Mouse (Mus musculus): ENCODE measurements around the gene Olfml2a.

- no peak for TF ChIP-seq CTCF (IDR thresholded peaks at IDR 0.05; ENCODE audit: low read depth, low read length)
- TF ChIP-seq GATA1 (IDR thresholded peaks at IDR 0.05; ENCODE audit: borderline replicate concordance, low read length): no peak
- TF ChIP-seq GATA2 (IDR thresholded peaks at IDR 0.05; ENCODE audit: borderline replicate concordance, low read depth, low read length): no peak
- TF ChIP-seq TAL1 (conservative IDR thresholded peaks at IDR 0.05; ENCODE audit: low read depth, low read length): no peak
Measured at GRCm38 (mm10) chr2:38916947-38917691, 14.7 kb upstream of the Olfml2a start.

Measured in G1E (cell line).